Mouse (Mus musculus): ENCODE data around the gene Shisa8. TPM values are rescaled to one million over a fixed set of nuclear protein-coding genes. Genes with fewer than 3 reads are reported as not detected.
A peak's percentile ranks its signal among the peaks of the same experiment; 100 is the strongest.

The Shisa8 gene
- polyA plus RNA-seq, 1 experiment from 2014 or later = 0.19 TPM

- no peak overlapping the region for H3K27ac ChIP-seq
- H3K9ac ChIP-seq = no peak overlapping the region
- no peaks in the 10 kb centered on the region for H3K27me3 ChIP-seq (replicated peaks)
- H3K4me2 ChIP-seq = no peak overlapping the region
- peaks cover 87% of the 10 kb centered on the region for H3K36me3 ChIP-seq
- WGBS = 82% methylated on average over 7 of the region's 7 CpGs
- H3K4me3 ChIP-seq (replicated peaks) = no peak overlapping the region
- no peaks in the 10 kb centered on the region for H3K4me1 ChIP-seq
- ATAC-seq (ENCODE audit: insufficient read depth, low FRiP score, low read depth) = no peak
- no peaks in the 10 kb centered on the region for H3K9me3 ChIP-seq
Observed at GRCm38 (mm10) chr15:82198342-82198741, 14.3 kb downstream of the Shisa8 start.

GRCm38 (mm10) chr15:82197937-82198336 is 14.7 kb downstream of the Shisa8 start:
- H3K9ac ChIP-seq = no peak overlapping the region
- no peak overlapping the region for H3K4me2 ChIP-seq
- no peaks in the 10 kb centered on the region for H3K9me3 ChIP-seq
- ATAC-seq (ENCODE audit: insufficient read depth, low FRiP score, low read depth) = no peak
- no peak overlapping the region for H3K27ac ChIP-seq
- H3K4me3 ChIP-seq (replicated peaks) = no peak overlapping the region
- H3K27me3 ChIP-seq (replicated peaks) = no peaks in the 10 kb centered on the region
- WGBS = 89% methylated on average over 11 of the region's 11 CpGs
- peaks cover 86% of the 10 kb centered on the region for H3K36me3 ChIP-seq
- H3K4me1 ChIP-seq = no peaks in the 10 kb centered on the region

GRCm38 (mm10) chr15:82197246-82197750 is 15.3 kb downstream of the Shisa8 start:
- no peak for ATAC-seq (ENCODE audit: insufficient read depth, low FRiP score, low read depth)
- no peaks in the 10 kb centered on the region for H3K4me1 ChIP-seq
- no peak overlapping the region for H3K9ac ChIP-seq
- WGBS = 91% methylated on average over 10 of the region's 10 CpGs
- peaks cover 81% of the 10 kb centered on the region for H3K36me3 ChIP-seq
- no peak overlapping the region for H3K27ac ChIP-seq
- no peaks in the 10 kb centered on the region for H3K27me3 ChIP-seq (replicated peaks)
- H3K9me3 ChIP-seq = no peaks in the 10 kb centered on the region
- H3K4me3 ChIP-seq (replicated peaks) = no peak overlapping the region
- no peak overlapping the region for H3K4me2 ChIP-seq

GRCm38 (mm10) chr15:82196300-82196699 is 16.3 kb downstream of the Shisa8 start:
- no peaks in the 10 kb centered on the region for H3K27me3 ChIP-seq (replicated peaks)
- H3K9me3 ChIP-seq = no peaks in the 10 kb centered on the region
- no peak for ATAC-seq (ENCODE audit: insufficient read depth, low FRiP score, low read depth)
- peaks cover 79% of the 10 kb centered on the region for H3K36me3 ChIP-seq
- no peak overlapping the region for H3K4me2 ChIP-seq
- H3K9ac ChIP-seq = no peak overlapping the region
- no peak overlapping the region for H3K27ac ChIP-seq
- 82% methylated on average over 12 of the region's 12 CpGs for WGBS
- no peaks in the 10 kb centered on the region for H3K4me1 ChIP-seq
- H3K4me3 ChIP-seq (replicated peaks) = no peak overlapping the region

GRCm38 (mm10) chr15:82192617-82193016 is 20.0 kb downstream of the Shisa8 start:
- no peak overlapping the region for H3K9ac ChIP-seq
- H3K4me1 ChIP-seq = no peaks in the 10 kb centered on the region
- no peaks in the 10 kb centered on the region for H3K9me3 ChIP-seq
- no peak overlapping the region for H3K4me2 ChIP-seq
- 85% methylated on average over 8 of the region's 8 CpGs for WGBS
- ATAC-seq (ENCODE audit: insufficient read depth, low FRiP score, low read depth) = no peak
- no peaks in the 10 kb centered on the region for H3K27me3 ChIP-seq (replicated peaks)
- H3K27ac ChIP-seq = no peak overlapping the region
- peaks cover 64% of the 10 kb centered on the region for H3K36me3 ChIP-seq
- H3K4me3 ChIP-seq (replicated peaks) = no peak overlapping the region

GRCm38 (mm10) chr15:82188481-82189240 is 24.0 kb downstream of the Shisa8 start:
- Histone ChIP-seq H3K27me3 (replicated peaks) (no peaks in the 10 kb centered on the region), H3K9me3 (no peaks in the 10 kb centered on the region), H3K9ac (no peak overlapping the region), H3K4me1 (peaks cover 3% of the 10 kb centered on the region; the same call in 1 of the 2 replicates), H3K4me2 (no peak overlapping the region), H3K27ac (no peak overlapping the region), H3K36me3 (peaks cover 67% of the 10 kb centered on the region), H3K4me3 (replicated peaks) (no peak overlapping the region)
- no peak for ATAC-seq (ENCODE audit: insufficient read depth, low FRiP score, low read depth)
- WGBS = 97% methylated on average over 10 of the region's 10 CpGs

- ATAC-seq (ENCODE audit: insufficient read depth, low FRiP score, low read depth) = no peak
- Histone ChIP-seq H3K4me2 (no peak overlapping the region), H3K4me1 (peaks cover 3% of the 10 kb centered on the region; the same call in 1 of the 2 replicates), H3K27me3 (replicated peaks) (no peaks in the 10 kb centered on the region), H3K9ac (no peak overlapping the region), H3K4me3 (replicated peaks) (no peak overlapping the region), H3K36me3 (peaks cover 69% of the 10 kb centered on the region), H3K9me3 (no peaks in the 10 kb centered on the region), H3K27ac (no peak overlapping the region)
- 90% methylated on average over 1 of the region's 1 CpGs for WGBS
Observed at GRCm38 (mm10) chr15:82187924-82188323, 24.7 kb downstream of the Shisa8 start.

GRCm38 (mm10) chr15:82187401-82187800 is 25.2 kb downstream of the Shisa8 start:
- Histone ChIP-seq H3K4me3 (replicated peaks) (no peak overlapping the region), H3K36me3 (peaks cover 74% of the 10 kb centered on the region), H3K9ac (no peak overlapping the region), H3K4me2 (no peak overlapping the region), H3K27me3 (replicated peaks) (no peaks in the 10 kb centered on the region), H3K9me3 (no peaks in the 10 kb centered on the region), H3K4me1 (peaks cover 3% of the 10 kb centered on the region; the same call in 1 of the 2 replicates), H3K27ac (no peak overlapping the region)
- ATAC-seq (ENCODE audit: insufficient read depth, low FRiP score, low read depth) = no peak
- WGBS = 90% methylated on average over 4 of the region's 4 CpGs

GRCm38 (mm10) chr15:82186931-82187330 is 25.7 kb downstream of the Shisa8 start:
- no peak overlapping the region for H3K4me2 ChIP-seq
- H3K9ac ChIP-seq = no peak overlapping the region
- WGBS = 81% methylated on average over 5 of the region's 5 CpGs
- no peak overlapping the region for H3K4me3 ChIP-seq (replicated peaks)
- H3K27ac ChIP-seq = 0 out of 2 replicates have a peak overlapping the region, but pooled peaks have one; percentile 31
- no peaks in the 10 kb centered on the region for H3K27me3 ChIP-seq (replicated peaks)
- no peaks in the 10 kb centered on the region for H3K9me3 ChIP-seq
- no peak for ATAC-seq (ENCODE audit: insufficient read depth, low FRiP score, low read depth)
- peaks cover 75% of the 10 kb centered on the region for H3K36me3 ChIP-seq
- peaks cover 3% of the 10 kb centered on the region; the same call in 1 of the 2 replicates for H3K4me1 ChIP-seq

- Histone ChIP-seq H3K36me3 (peaks cover 80% of the 10 kb centered on the region), H3K4me3 (replicated peaks) (no peak overlapping the region), H3K4me1 (peaks cover 3% of the 10 kb centered on the region; the same call in 1 of the 2 replicates), H3K9ac (no peak overlapping the region), H3K4me2 (no peak overlapping the region), H3K27me3 (replicated peaks) (no peaks in the 10 kb centered on the region), H3K27ac (peak overlapping the region; percentile 51), H3K9me3 (no peaks in the 10 kb centered on the region)
- peak; percentile 55; the same call in 1 of the 2 replicates for ATAC-seq (ENCODE audit: insufficient read depth, low FRiP score, low read depth)
- 73% methylated on average over 14 of the region's 14 CpGs for WGBS
Observed at GRCm38 (mm10) chr15:82186131-82186530, 26.5 kb downstream of the Shisa8 start.

- H3K27me3 ChIP-seq (replicated peaks) = no peaks in the 10 kb centered on the region
- WGBS = 81% methylated on average over 14 of the region's 14 CpGs
- no peak overlapping the region for H3K4me3 ChIP-seq (replicated peaks)
- no peaks in the 10 kb centered on the region for H3K9me3 ChIP-seq
- H3K27ac ChIP-seq = peak overlapping the region; percentile 51
- H3K4me1 ChIP-seq = peaks cover 3% of the 10 kb centered on the region; the same call in 1 of the 2 replicates
- H3K36me3 ChIP-seq = peaks cover 88% of the 10 kb centered on the region
- H3K9ac ChIP-seq = no peak overlapping the region
- H3K4me2 ChIP-seq = no peak overlapping the region
- ATAC-seq (ENCODE audit: insufficient read depth, low FRiP score, low read depth) = no peak
Observed at GRCm38 (mm10) chr15:82185062-82185783, 27.4 kb downstream of the Shisa8 start.

- Histone ChIP-seq H3K9ac (no peak overlapping the region), H3K27me3 (replicated peaks) (no peaks in the 10 kb centered on the region), H3K27ac (peak overlapping the region; percentile 51; the same call in 1 of the 2 replicates), H3K36me3 (peaks cover 91% of the 10 kb centered on the region), H3K9me3 (no peaks in the 10 kb centered on the region), H3K4me2 (no peak overlapping the region), H3K4me1 (peaks cover 3% of the 10 kb centered on the region; the same call in 1 of the 2 replicates), H3K4me3 (replicated peaks) (no peak overlapping the region)
- WGBS = 77% methylated on average over 10 of the region's 10 CpGs
- no peak for ATAC-seq (ENCODE audit: insufficient read depth, low FRiP score, low read depth)
Observed at GRCm38 (mm10) chr15:82184656-82185055, 28.0 kb downstream of the Shisa8 start.
